Mouse (Mus musculus): ENCODE data around the gene Abtb2.

GRCm38 (mm10) chr2:103603869-103604268 is 37.8 kb downstream of the Abtb2 start:
- TF ChIP-seq CTCF (IDR thresholded peaks at IDR 0.05; ENCODE audit: insufficient read depth, low read length) (no peak), POLR2A (IDR thresholded peaks at IDR 0.05; ENCODE audit: borderline replicate concordance, extremely low read depth, low read depth, low read length) (no peak)
